Mouse (Mus musculus) WW6 (cell line): ENCODE results near the gene Coa3.

Experiments
- DNase-seq: peaks from one replicate; pipeline ENCODE4 v3.0.0-alpha.2; 2013; ENCODE audit warnings: low read depth, low spot score

Coa3 gene

GRCm38 (mm10) chr11:101252941-101253340 is 26.0 kb downstream of the Coa3 start:
- DNase-seq: no peak

GRCm38 (mm10) chr11:101251031-101251430 is 27.9 kb downstream of the Coa3 start:
- no peak for DNase-seq

- DNase-seq: peak; percentile 79
Measured at GRCm38 (mm10) chr11:101248258-101248994, 30.5 kb downstream of the Coa3 start.

GRCm38 (mm10) chr11:101247521-101248030 is 31.3 kb downstream of the Coa3 start:
- no peak for DNase-seq

GRCm38 (mm10) chr11:101246702-101247012 is 32.3 kb downstream of the Coa3 start:
- no peak for DNase-seq

- no peak for DNase-seq
Measured at GRCm38 (mm10) chr11:101245855-101246701, 32.8 kb downstream of the Coa3 start, which contains the start of gene Ramp2. Gene Ramp2, plus strand, starts transcription at chr11:101246028.

- no peak for DNase-seq
Measured at GRCm38 (mm10) chr11:101245071-101245470, 33.8 kb downstream of the Coa3 start.

GRCm38 (mm10) chr11:101238071-101238647 is 40.8 kb downstream of the Coa3 start:
- DNase-seq: no peak

GRCm38 (mm10) chr11:101236782-101237181 is 42.1 kb downstream of the Coa3 start:
- no peak for DNase-seq

GRCm38 (mm10) chr11:101235429-101235828 is 43.5 kb downstream of the Coa3 start:
- no peak for DNase-seq

- peak; percentile 78 for DNase-seq
Measured at GRCm38 (mm10) chr11:101234124-101234523, 44.8 kb downstream of the Coa3 start.

- no peak for DNase-seq
Measured at GRCm38 (mm10) chr11:101233240-101233639, 45.7 kb downstream of the Coa3 start.

- no peak for DNase-seq
Measured at GRCm38 (mm10) chr11:101232010-101232839, 46.7 kb downstream of the Coa3 start.

- DNase-seq: no peak
Measured at GRCm38 (mm10) chr11:101230991-101231871, 47.7 kb downstream of the Coa3 start.

GRCm38 (mm10) chr11:101230526-101230925 is 48.4 kb downstream of the Coa3 start:
- no peak for DNase-seq

GRCm38 (mm10) chr11:101230061-101230511 is 48.8 kb downstream of the Coa3 start:
- DNase-seq: no peak

- no peak for DNase-seq
Measured at GRCm38 (mm10) chr11:101229361-101229900, 49.5 kb downstream of the Coa3 start.
